Mouse (Mus musculus) gastrocnemius, adult 18-20 months (tissue): ENCODE data around the gene Tcfl5. TPM values are rescaled to one million over a fixed set of nuclear protein-coding genes. Genes with fewer than 3 reads are reported as not detected.

ENCODE experiments used
- DNase-seq: peaks from one replicate; pipeline ENCODE4 v3.0.0; 2021; ENCODE audit warnings: low spot score
- long read RNA-seq, 2 experiments: library from polyadenylated mRNA; stranded (forward); transcript quantifications; one replicate each; pipeline ENCODE4 v2.0.0; 2021
- total RNA-seq, 2 experiments: library from RNA; stranded (reverse); gene quantifications; 2 replicates each; pipeline ENCODE4 v1.2.3; 2021

Tcfl5 gene
- not detected for total RNA-seq
- long read RNA-seq, experiment 1 = 0 reads
- long read RNA-seq, experiment 2 = 0 reads

GRCm38 (mm10) chr2:180642555-180643260 lies at the start of gene Tcfl5:
TSS of gene Tcfl5 (minus strand) at chr2:180642708.
- DNase-seq = no peak

DNA sequence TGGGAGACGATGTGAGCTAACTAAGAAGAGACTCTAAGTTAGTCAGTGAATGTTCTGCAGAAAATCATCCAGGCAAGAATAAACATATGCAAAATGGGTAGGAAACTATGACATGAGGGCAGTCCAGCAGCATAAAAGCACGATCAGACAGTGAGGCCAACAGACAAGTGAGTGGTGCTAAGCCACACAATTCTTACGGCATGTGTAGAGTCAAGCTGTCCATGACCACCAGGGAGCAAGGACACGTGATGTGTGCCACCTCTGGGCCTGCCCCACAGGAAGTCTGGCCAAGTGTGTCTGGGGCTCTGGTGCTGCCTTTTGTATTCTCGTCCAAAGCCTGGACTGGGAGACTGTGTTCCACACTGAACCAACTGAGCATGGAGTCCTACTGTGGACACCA lies 47.3 kb upstream of the Tcfl5 start:
- DNase-seq = no peak

DNA sequence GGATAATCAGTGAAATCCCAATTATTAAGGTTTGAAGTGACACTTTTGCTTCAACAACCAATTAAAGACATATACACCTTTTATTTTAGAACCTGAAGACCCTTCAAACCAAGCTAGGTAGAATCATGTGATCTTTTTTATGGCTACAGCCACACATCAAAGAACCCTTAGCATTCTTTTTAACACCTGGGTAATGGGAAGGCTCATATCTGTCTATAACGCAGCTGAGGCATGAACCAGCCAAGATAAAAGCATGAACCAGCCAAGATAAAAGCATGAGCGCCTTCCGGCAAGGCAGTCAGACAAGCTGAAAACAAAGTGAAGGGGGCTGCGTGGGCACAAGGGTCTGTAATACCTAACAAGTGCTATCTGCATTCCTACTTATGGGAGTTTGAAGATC lies 41.5 kb upstream of the Tcfl5 start:
- DNase-seq = no peak

- DNase-seq = no peak
Measured at GRCm38 (mm10) chr2:180683524-180683923, 41.0 kb upstream of the Tcfl5 start.

DNA sequence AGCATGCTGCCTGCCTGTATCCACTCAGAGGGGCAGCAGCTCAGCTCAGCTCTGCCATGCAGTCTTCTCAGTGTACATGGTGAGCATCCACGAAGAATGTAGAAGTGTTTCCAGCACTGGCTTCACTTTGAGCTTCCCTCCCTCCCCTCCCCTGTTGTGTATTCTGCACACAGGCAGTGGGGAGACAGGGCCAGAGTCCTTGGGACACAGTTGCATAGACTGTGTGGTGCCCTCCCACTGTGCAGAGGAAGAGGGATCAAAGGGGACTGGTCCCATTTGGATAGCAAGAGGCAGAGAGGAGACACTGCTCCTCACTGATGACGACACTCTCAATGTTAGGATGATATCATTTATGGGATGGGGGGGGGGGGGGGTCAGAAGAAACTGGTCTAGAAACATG lies 38.7 kb upstream of the Tcfl5 start:
- DNase-seq = no peak

- DNase-seq = peak; percentile 73
Measured at GRCm38 (mm10) chr2:180678609-180679140, 36.2 kb upstream of the Tcfl5 start.

DNA sequence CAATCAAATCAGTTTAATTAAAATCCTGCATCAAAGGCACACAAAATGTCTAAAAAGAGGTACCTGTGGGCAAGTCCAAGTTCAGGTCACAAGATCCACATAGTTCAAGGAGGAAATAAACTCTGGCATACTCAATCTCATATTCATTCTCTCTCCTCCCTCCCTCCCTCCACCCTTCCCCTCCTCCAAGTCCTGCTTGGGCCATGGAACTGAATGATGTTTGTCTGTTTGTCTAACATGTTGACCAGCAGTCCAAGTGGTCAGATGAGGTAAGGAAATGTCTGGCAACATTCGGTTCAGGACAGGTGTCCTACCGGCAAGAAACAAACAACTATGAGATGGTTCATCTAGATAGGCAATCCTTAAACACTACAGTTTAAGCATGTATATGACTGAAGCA lies 34.2 kb upstream of the Tcfl5 start:
- DNase-seq = no peak

DNA sequence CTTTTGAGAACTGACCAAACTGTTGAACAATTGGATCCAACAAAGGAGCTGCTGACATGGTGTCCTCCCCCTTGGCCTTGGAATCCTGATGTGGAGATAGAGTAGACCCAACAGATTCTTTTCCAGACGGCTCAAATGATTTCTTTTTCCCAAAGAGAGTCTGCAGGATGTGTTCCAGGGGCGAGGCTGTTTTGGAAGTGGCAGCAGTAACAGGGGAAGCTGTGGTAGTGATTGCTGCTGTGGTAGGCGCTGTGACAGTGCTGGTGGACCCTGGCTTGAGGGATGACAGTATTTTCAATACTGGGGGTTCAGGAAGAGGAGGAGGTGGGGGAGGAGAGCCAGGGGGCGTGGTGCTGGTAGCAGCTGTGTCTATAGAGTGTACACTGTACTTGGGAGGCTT lies 19.5 kb upstream of the Tcfl5 start:
- DNase-seq = no peak

DNA sequence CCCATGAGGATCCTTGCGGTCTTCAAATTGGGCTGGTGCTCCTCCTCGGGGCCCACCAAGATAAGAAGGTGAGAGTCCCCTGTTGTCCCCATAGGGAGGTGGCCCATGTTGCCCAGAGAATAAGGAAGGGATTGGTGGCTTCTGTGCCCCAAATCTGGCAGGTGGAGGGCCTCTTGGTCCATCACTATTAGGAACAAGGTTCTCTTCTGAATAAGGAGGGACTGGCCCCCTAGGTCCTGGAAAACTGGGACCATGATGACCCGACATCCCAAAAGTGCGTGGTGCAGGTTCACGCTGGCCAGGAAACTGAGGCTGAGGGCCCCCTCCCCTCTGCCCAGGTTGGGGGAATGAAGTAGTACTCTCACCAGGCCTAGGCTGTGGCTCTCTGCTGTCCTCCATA lies 18.0 kb upstream of the Tcfl5 start:
- no peak for DNase-seq

DNA sequence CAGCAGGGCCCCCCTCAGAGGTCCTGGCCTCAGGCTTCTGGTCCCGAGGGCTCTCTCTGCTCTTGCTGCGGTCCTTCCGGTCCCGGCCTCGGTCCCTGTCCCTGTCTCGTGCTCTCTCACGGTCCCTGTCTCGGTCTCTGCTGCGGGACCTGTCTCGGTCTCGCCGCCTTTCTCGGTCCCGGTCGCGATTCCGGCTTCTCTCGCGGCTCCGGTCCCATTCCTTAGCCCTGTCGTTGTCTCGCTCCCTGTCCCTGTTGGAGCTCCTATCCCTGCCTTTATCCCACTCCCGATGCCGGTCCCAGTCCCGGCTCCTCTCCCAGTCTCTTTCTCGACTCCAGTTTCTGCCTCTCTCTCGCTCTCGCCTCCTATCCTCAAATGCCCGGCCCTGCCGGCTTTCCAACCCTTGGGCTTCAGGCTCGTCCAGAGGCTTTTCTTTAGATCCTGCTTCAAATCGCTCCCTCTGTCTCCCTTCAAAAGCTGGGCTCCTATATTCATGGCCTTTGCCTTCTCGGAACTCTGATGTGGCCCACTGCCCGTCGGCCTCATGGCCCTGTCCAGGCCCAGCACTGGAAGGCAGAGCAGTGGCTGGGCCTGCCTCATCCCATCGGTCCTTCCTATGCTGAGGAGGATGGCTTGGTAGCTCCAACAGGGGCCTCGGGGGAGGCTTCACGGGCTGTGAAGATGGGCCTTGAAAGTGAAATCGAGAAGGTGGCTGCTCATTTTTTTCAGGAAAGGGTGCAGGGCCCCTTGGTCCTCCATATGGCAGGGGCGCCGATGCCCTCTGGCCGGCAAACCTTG lies 17.0 kb upstream of the Tcfl5 start:
- DNase-seq = no peak

DNA sequence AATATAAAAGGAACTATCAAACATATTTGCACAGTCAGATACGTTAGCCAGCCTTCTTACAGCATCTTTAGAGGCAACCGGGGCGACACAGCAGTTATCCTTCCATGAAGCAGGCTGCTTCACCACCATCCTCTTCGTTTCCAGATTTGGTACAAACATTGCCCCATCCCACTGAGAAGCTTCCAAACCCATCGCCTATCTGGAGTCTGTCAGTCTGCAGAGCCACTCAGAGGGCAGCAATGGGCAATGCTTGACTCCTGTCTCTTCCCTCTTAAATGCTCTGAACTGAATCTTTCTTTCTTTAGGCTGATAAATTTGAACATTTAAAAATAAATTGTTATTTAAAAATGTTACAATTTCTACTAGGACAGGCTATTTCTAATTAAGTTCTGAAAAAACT lies 15.9 kb upstream of the Tcfl5 start:
- DNase-seq = no peak

DNA sequence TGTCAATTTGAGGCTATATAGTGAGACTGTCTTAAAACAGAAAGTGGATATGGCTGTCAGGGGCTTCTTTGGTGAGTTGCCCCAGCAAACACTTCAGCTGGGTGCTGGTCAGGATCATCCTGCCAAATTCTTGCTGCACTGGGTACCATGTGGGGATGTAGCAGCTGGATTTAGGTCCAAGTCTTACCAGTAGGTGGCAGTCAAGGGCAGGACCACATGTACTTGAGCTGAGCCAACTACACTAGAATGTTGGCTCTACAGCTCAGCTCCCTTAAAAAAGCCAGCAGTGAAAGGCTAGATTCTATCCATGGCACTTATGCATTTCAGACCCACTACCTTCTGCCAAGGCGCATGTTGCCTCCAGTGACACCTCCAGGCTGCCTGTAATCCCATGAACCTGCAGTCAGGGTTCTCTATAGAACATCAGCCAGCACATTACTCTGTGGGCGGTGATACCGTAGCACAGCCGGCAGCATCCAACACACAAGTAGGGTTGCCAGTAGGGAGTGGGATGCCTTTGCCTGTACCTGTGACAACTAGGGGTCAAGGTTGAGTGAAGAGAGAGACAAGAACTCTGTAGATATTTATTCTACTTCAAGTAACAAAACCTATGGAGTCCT lies 15.0 kb upstream of the Tcfl5 start:
- DNase-seq = peak; percentile 72

- DNase-seq = no peak
Measured at GRCm38 (mm10) chr2:180655150-180655549, 12.6 kb upstream of the Tcfl5 start.

DNA sequence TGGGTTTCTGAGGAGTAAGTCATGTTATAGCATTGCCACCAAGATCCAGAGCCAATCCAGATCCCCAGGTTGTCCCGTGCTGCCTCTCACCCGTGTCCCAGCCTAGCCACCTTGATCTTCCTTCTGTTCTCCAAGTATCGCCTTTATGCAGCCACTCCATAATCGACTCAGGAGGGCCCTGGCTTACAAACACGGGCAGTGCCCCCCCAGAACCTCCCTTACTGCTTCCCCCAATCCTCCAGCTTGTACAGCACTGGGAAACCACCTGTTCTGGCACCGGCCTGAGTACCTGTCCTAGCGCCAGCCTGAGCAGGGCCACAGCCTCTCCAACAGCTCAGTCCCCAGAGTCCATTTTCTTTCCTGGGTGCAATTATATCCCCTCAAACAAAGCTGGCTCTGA lies 12.2 kb upstream of the Tcfl5 start:
- no peak for DNase-seq

- DNase-seq = no peak
Measured at GRCm38 (mm10) chr2:180646841-180647240, 4.3 kb upstream of the Tcfl5 start.

- no peak for DNase-seq
Measured at GRCm38 (mm10) chr2:180643626-180644025, 1.1 kb upstream of the Tcfl5 start.

- no peak for DNase-seq
Measured at GRCm38 (mm10) chr2:180641576-180642554, 643 bp downstream of the Tcfl5 start.

DNA sequence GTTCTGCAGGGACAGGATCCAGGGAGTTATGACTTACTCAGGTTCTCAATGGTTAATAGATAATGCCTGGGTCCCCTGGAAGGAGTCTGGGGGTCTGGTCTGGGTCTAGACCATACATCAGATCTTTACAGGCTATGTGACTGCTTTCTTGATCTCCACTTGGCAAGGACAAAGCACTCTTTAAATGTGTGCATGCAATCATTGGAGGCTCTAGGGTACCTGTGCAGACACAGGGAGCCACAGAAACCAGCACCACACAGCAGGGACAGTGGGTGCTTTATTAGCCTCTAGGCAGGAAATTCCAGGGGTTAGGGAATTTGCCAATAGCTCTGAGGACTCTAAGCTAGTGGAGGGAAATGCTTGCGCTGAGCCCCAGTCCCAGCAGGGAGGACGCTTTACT lies 30.6 kb downstream of the Tcfl5 start:
- DNase-seq = no peak

DNA sequence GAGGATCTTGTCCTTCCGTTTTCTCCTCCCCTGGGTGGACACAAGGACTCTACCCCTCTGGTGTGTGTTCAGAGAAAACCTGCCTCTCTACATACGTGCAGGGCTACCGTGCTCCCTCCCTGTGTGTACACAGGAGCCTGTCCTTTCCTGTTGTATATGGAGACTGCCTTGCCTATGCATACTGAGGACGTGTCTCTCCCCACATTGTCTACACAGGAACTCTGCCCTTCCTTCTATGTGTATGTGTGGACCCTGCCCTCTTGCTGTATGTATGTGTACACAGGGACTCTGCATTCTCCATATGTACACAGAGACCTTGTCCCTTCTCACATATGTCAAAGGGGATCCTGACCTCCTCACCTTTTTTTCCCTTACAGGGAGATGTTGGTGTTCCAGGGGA lies 32.2 kb downstream of the Tcfl5 start:
- DNase-seq = no peak

DNA sequence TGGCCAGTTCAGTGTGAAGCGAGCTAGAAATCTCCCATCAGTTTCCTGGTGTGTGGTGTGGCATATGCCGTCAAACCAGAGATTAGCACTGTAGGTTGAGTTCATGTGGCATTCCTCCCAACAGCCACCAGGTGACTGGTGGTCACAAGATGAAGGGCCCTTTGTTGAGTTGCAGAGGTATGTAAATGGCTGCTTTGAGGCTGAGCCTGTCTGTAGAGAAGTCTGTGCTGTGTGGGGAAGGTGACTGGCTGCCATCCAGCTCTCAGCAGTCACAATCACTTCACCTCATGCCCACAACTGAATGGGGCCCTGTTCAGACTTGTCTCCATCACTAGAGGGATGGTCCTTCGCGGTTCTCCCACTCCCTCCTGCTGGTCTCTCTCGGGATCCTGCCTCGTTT lies 37.7 kb downstream of the Tcfl5 start:
- DNase-seq = no peak

DNA sequence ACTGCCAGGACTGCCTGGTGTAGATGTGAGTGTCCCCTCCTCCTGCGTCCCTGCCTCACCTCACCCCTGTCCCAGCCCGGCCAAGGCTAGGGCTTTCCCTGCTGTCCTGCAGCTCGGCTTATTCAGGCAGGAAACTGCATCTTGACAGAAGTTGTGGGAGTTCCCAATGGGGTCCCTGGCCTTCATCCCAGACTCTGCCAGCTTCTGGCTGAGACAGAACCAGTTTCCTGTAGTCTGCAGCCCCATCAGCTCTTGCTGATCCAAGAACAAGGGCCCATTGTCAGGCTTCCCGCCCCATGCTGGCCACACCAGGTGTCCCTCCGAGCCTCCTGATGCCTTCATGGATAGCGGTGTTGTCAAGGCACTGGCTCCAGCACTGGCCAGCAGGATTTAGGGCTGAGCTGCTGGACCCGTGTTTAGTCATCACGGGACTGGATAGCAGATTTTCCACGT lies 41.9 kb downstream of the Tcfl5 start:
- DNase-seq = no peak
